Mouse (Mus musculus): ENCODE measurements around the gene Mtif3. TPM values are rescaled to one million over a fixed set of nuclear protein-coding genes. Genes with fewer than 3 reads are reported as not detected.
"Not testable (repeated sequence)": the region's sequence is repeated elsewhere in the genome, so short reads cannot be mapped to it uniquely, and the experiment has no call there.

Gene Mtif3
- polyA plus RNA-seq, 1 experiment, result 144 TPM

- H3K4me1 ChIP-seq (ENCODE audit: control insufficient read depth, insufficient read depth, low read length), result no peaks in the 10 kb centered on the region
- TF ChIP-seq POLR2A (IDR thresholded peaks at IDR 0.05; ENCODE audit: insufficient read depth, low read depth, low read length) (no peak), CTCF (IDR thresholded peaks at IDR 0.05; ENCODE audit: insufficient read depth, low read depth, low read length) (no peak)
- 85% methylated on average over 5 of the region's 5 CpGs for WGBS
- H3K27ac ChIP-seq (ENCODE audit: insufficient read depth, low read depth, low read length), result no peak overlapping the region
- no peak overlapping the region for H3K4me3 ChIP-seq (ENCODE audit: insufficient read depth, low read depth, low read length)
Measured at GRCm38 (mm10) chr5:146926673-146927072, 36.9 kb downstream of the Mtif3 start.

- 86% methylated on average over 5 of the region's 5 CpGs for WGBS
- Histone ChIP-seq H3K4me1 (ENCODE audit: control insufficient read depth, insufficient read depth, low read length) (no peaks in the 10 kb centered on the region; the same call in 1 of the 2 replicates), H3K4me3 (ENCODE audit: insufficient read depth, low read depth, low read length) (no peak overlapping the region), H3K27ac (ENCODE audit: insufficient read depth, low read depth, low read length) (no peak overlapping the region)
- TF ChIP-seq CTCF (IDR thresholded peaks at IDR 0.05; ENCODE audit: insufficient read depth, low read depth, low read length) (no peak), POLR2A (IDR thresholded peaks at IDR 0.05; ENCODE audit: insufficient read depth, low read depth, low read length) (no peak)
Measured at GRCm38 (mm10) chr5:146923547-146923946, 40.1 kb downstream of the Mtif3 start.

GRCm38 (mm10) chr5:146921224-146921623 lies 42.4 kb downstream of the Mtif3 start:
- 70% methylated on average over 8 of the region's 8 CpGs for WGBS
- no peaks in the 10 kb centered on the region; the same call in 1 of the 2 replicates for H3K4me1 ChIP-seq (ENCODE audit: control insufficient read depth, insufficient read depth, low read length)
- no peak overlapping the region for H3K27ac ChIP-seq (ENCODE audit: insufficient read depth, low read depth, low read length)
- TF ChIP-seq POLR2A (IDR thresholded peaks at IDR 0.05; ENCODE audit: insufficient read depth, low read depth, low read length), result no peak
- H3K4me3 ChIP-seq (ENCODE audit: insufficient read depth, low read depth, low read length), result no peak overlapping the region

- no peak overlapping the region for H3K4me3 ChIP-seq (ENCODE audit: insufficient read depth, low read depth, low read length)
- H3K27ac ChIP-seq (ENCODE audit: insufficient read depth, low read depth, low read length), result no peak overlapping the region
- WGBS, result 5% methylated on average over 26 of the region's 27 CpGs
- TF ChIP-seq CTCF (IDR thresholded peaks at IDR 0.05; ENCODE audit: insufficient read depth, low read depth, low read length) (no peak), POLR2A (IDR thresholded peaks at IDR 0.05; ENCODE audit: insufficient read depth, low read depth, low read length) (no peak)
- no peaks in the 10 kb centered on the region; the same call in 1 of the 2 replicates for H3K4me1 ChIP-seq (ENCODE audit: control insufficient read depth, insufficient read depth, low read length)
Measured at GRCm38 (mm10) chr5:146920314-146921161, 43.1 kb downstream of the Mtif3 start.

- no peak overlapping the region for H3K4me3 ChIP-seq (ENCODE audit: insufficient read depth, low read depth, low read length)
- no peaks in the 10 kb centered on the region; the same call in 1 of the 2 replicates for H3K4me1 ChIP-seq (ENCODE audit: control insufficient read depth, insufficient read depth, low read length)
- no peak overlapping the region for H3K27ac ChIP-seq (ENCODE audit: insufficient read depth, low read depth, low read length)
- no peak for TF ChIP-seq POLR2A (IDR thresholded peaks at IDR 0.05; ENCODE audit: insufficient read depth, low read depth, low read length)
- TF ChIP-seq CTCF (IDR thresholded peaks at IDR 0.05; ENCODE audit: insufficient read depth, low read depth, low read length), result no peak
- 57% methylated on average over 6 of the region's 6 CpGs for WGBS
Measured at GRCm38 (mm10) chr5:146919874-146920273, 43.7 kb downstream of the Mtif3 start.

GRCm38 (mm10) chr5:146917357-146917756 lies 46.2 kb downstream of the Mtif3 start:
- not testable (repeated sequence) for H3K4me3 ChIP-seq (ENCODE audit: insufficient read depth, low read depth, low read length); H3K27ac ChIP-seq (ENCODE audit: insufficient read depth, low read depth, low read length); H3K4me1 ChIP-seq (ENCODE audit: control insufficient read depth, insufficient read depth, low read length)
- 79% methylated on average over 6 of the region's 6 CpGs for WGBS

- H3K4me1 ChIP-seq (ENCODE audit: control insufficient read depth, insufficient read depth, low read length), result no peaks in the 10 kb centered on the region; the same call in 1 of the 2 replicates
- no peak overlapping the region for H3K4me3 ChIP-seq (ENCODE audit: insufficient read depth, low read depth, low read length)
- WGBS, result 38% methylated on average over 6 of the region's 6 CpGs
- H3K27ac ChIP-seq (ENCODE audit: insufficient read depth, low read depth, low read length), result no peak overlapping the region
- TF ChIP-seq POLR2A (IDR thresholded peaks at IDR 0.05; ENCODE audit: insufficient read depth, low read depth, low read length) (no peak), CTCF (IDR thresholded peaks at IDR 0.05; ENCODE audit: insufficient read depth, low read depth, low read length) (no peak)
Measured at GRCm38 (mm10) chr5:146916806-146917205, 46.8 kb downstream of the Mtif3 start.

GRCm38 (mm10) chr5:146916273-146916672 lies 47.3 kb downstream of the Mtif3 start:
- no peak overlapping the region for H3K4me3 ChIP-seq (ENCODE audit: insufficient read depth, low read depth, low read length)
- H3K27ac ChIP-seq (ENCODE audit: insufficient read depth, low read depth, low read length), result no peak overlapping the region
- WGBS, result 78% methylated on average over 8 of the region's 8 CpGs
- no peak for TF ChIP-seq POLR2A (IDR thresholded peaks at IDR 0.05; ENCODE audit: insufficient read depth, low read depth, low read length)
- no peak for TF ChIP-seq CTCF (IDR thresholded peaks at IDR 0.05; ENCODE audit: insufficient read depth, low read depth, low read length)
- no peaks in the 10 kb centered on the region; the same call in 1 of the 2 replicates for H3K4me1 ChIP-seq (ENCODE audit: control insufficient read depth, insufficient read depth, low read length)

GRCm38 (mm10) chr5:146914088-146914766 lies 49.4 kb downstream of the Mtif3 start:
- TF ChIP-seq CTCF (IDR thresholded peaks at IDR 0.05; ENCODE audit: insufficient read depth, low read depth, low read length) (peak; percentile 48; the same call in 1 of the 2 replicates), POLR2A (IDR thresholded peaks at IDR 0.05; ENCODE audit: insufficient read depth, low read depth, low read length) (no peak)
- Histone ChIP-seq H3K27ac (ENCODE audit: insufficient read depth, low read depth, low read length) (no peak overlapping the region), H3K4me1 (ENCODE audit: control insufficient read depth, insufficient read depth, low read length) (no peaks in the 10 kb centered on the region), H3K4me3 (ENCODE audit: insufficient read depth, low read depth, low read length) (no peak overlapping the region)
- WGBS, result 28% methylated on average over 9 of the region's 9 CpGs
